Mouse (Mus musculus): ENCODE data around the gene Rpl35. TPM values are rescaled to one million over a fixed set of nuclear protein-coding genes. Genes with fewer than 3 reads are reported as not detected.

The Rpl35 gene
- polyA plus RNA-seq, 1 experiment from 2014 or later, result 487 TPM

GRCm38 (mm10) chr2:38975181-38975580 is 30.2 kb downstream of the Rpl35 start:
- no peaks in the 10 kb centered on the region for H3K36me3 ChIP-seq (replicated peaks)
- H3K4me3 ChIP-seq (replicated peaks), result no peak overlapping the region
- WGBS (ENCODE audit: insufficient replicate concordance), result 65% methylated on average over 3 of the region's 3 CpGs
- no peak overlapping the region for H3K27ac ChIP-seq (replicated peaks)
- H3K4me1 ChIP-seq (replicated peaks), result peaks cover 19% of the 10 kb centered on the region
- peaks cover 28% of the 10 kb centered on the region for H3K27me3 ChIP-seq
- no peak overlapping the region for H3K4me2 ChIP-seq
- no peaks in the 10 kb centered on the region for H3K9me3 ChIP-seq (replicated peaks)
- no peak for ATAC-seq (ENCODE audit: insufficient read depth)
- H3K9ac ChIP-seq, result no peak overlapping the region

GRCm38 (mm10) chr2:38974171-38974570 is 31.3 kb downstream of the Rpl35 start:
- H3K27ac ChIP-seq (replicated peaks), result no peak overlapping the region
- H3K4me1 ChIP-seq (replicated peaks), result peaks cover 28% of the 10 kb centered on the region
- H3K9me3 ChIP-seq (replicated peaks), result no peaks in the 10 kb centered on the region
- no peak overlapping the region for H3K4me2 ChIP-seq
- H3K36me3 ChIP-seq (replicated peaks), result no peaks in the 10 kb centered on the region
- H3K9ac ChIP-seq, result no peak overlapping the region
- H3K4me3 ChIP-seq (replicated peaks), result no peak overlapping the region
- 42% methylated on average over 2 of the region's 2 CpGs for WGBS (ENCODE audit: insufficient replicate concordance)
- H3K27me3 ChIP-seq, result peaks cover 19% of the 10 kb centered on the region
- ATAC-seq (ENCODE audit: insufficient read depth), result no peak

- Histone ChIP-seq H3K4me1 (replicated peaks) (peaks cover 32% of the 10 kb centered on the region), H3K27me3 (peaks cover 19% of the 10 kb centered on the region), H3K9me3 (replicated peaks) (no peaks in the 10 kb centered on the region), H3K4me2 (no peak overlapping the region), H3K4me3 (replicated peaks) (no peak overlapping the region), H3K27ac (replicated peaks) (no peak overlapping the region), H3K9ac (no peak overlapping the region), H3K36me3 (replicated peaks) (no peaks in the 10 kb centered on the region)
- no peak for ATAC-seq (ENCODE audit: insufficient read depth)
- 73% methylated on average over 7 of the region's 7 CpGs for WGBS (ENCODE audit: insufficient replicate concordance)
Observed at GRCm38 (mm10) chr2:38973701-38974100, 31.7 kb downstream of the Rpl35 start.

- ATAC-seq (ENCODE audit: insufficient read depth), result no peak
Observed at GRCm38 (mm10) chr2:38973223-38973622, 32.2 kb downstream of the Rpl35 start.

GRCm38 (mm10) chr2:38970057-38970456 is 35.4 kb downstream of the Rpl35 start:
- Histone ChIP-seq H3K27ac (replicated peaks) (peak overlapping the region; percentile 90), H3K4me1 (replicated peaks) (peaks cover 40% of the 10 kb centered on the region)

More at GRCm38 (mm10) chr2:38973223-38973622, 32.2 kb downstream of the Rpl35 start:
- Histone ChIP-seq H3K27me3 (peaks cover 19% of the 10 kb centered on the region), H3K36me3 (replicated peaks) (no peaks in the 10 kb centered on the region), H3K4me2 (no peak overlapping the region), H3K9ac (no peak overlapping the region), H3K4me3 (replicated peaks) (no peak overlapping the region), H3K27ac (replicated peaks) (no peak overlapping the region), H3K9me3 (replicated peaks) (no peaks in the 10 kb centered on the region), H3K4me1 (replicated peaks) (peaks cover 32% of the 10 kb centered on the region)
- 15% methylated on average over 2 of the region's 2 CpGs for WGBS (ENCODE audit: insufficient replicate concordance)

GRCm38 (mm10) chr2:38969650-38970049 is 35.8 kb downstream of the Rpl35 start:
- no peaks in the 10 kb centered on the region for H3K27me3 ChIP-seq
- H3K4me2 ChIP-seq, result peak overlapping the region; percentile 56
- H3K9ac ChIP-seq, result no peak overlapping the region
- H3K36me3 ChIP-seq (replicated peaks), result no peaks in the 10 kb centered on the region
- 41% methylated on average over 2 of the region's 2 CpGs for WGBS (ENCODE audit: insufficient replicate concordance)
- no peak overlapping the region for H3K4me3 ChIP-seq (replicated peaks)
- H3K4me1 ChIP-seq (replicated peaks), result peaks cover 40% of the 10 kb centered on the region
- no peaks in the 10 kb centered on the region for H3K9me3 ChIP-seq (replicated peaks)
- H3K27ac ChIP-seq (replicated peaks), result peak overlapping the region; percentile 90
- ATAC-seq (ENCODE audit: insufficient read depth), result peak; percentile 67

More at GRCm38 (mm10) chr2:38970057-38970456, 35.4 kb downstream of the Rpl35 start:
- Histone ChIP-seq H3K4me2 (peak overlapping the region; percentile 56), H3K9ac (no peak overlapping the region), H3K27me3 (no peaks in the 10 kb centered on the region), H3K36me3 (replicated peaks) (no peaks in the 10 kb centered on the region), H3K9me3 (replicated peaks) (no peaks in the 10 kb centered on the region), H3K4me3 (replicated peaks) (no peak overlapping the region)
- ATAC-seq (ENCODE audit: insufficient read depth), result peak; percentile 95
- 16% methylated on average over 5 of the region's 5 CpGs for WGBS (ENCODE audit: insufficient replicate concordance)

- H3K4me2 ChIP-seq, result no peak overlapping the region
- no peaks in the 10 kb centered on the region for H3K27me3 ChIP-seq
- no peak overlapping the region for H3K4me3 ChIP-seq (replicated peaks)
- no peaks in the 10 kb centered on the region for H3K36me3 ChIP-seq (replicated peaks)
- H3K9me3 ChIP-seq (replicated peaks), result no peaks in the 10 kb centered on the region
- H3K9ac ChIP-seq, result no peak overlapping the region
- no peak overlapping the region for H3K27ac ChIP-seq (replicated peaks)
- H3K4me1 ChIP-seq (replicated peaks), result peaks cover 20% of the 10 kb centered on the region
- WGBS (ENCODE audit: insufficient replicate concordance), result 41% methylated on average over 4 of the region's 4 CpGs
- ATAC-seq (ENCODE audit: insufficient read depth), result no peak
Observed at GRCm38 (mm10) chr2:38964198-38964597, 41.2 kb downstream of the Rpl35 start.

- H3K4me2 ChIP-seq, result no peak overlapping the region
- H3K27ac ChIP-seq (replicated peaks), result no peak overlapping the region
- H3K4me3 ChIP-seq (replicated peaks), result no peak overlapping the region
- no peaks in the 10 kb centered on the region for H3K36me3 ChIP-seq (replicated peaks)
- H3K9ac ChIP-seq, result no peak overlapping the region
- 56% methylated on average over 5 of the region's 5 CpGs for WGBS (ENCODE audit: insufficient replicate concordance)
- peaks cover 17% of the 10 kb centered on the region; the same call in 1 of the 2 replicates for H3K4me1 ChIP-seq (replicated peaks)
- H3K27me3 ChIP-seq, result no peaks in the 10 kb centered on the region
- no peak for ATAC-seq (ENCODE audit: insufficient read depth)
- H3K9me3 ChIP-seq (replicated peaks), result no peaks in the 10 kb centered on the region
Observed at GRCm38 (mm10) chr2:38957671-38958223, 47.7 kb downstream of the Rpl35 start.

- no peak overlapping the region for H3K27ac ChIP-seq (replicated peaks)
- no peaks in the 10 kb centered on the region for H3K27me3 ChIP-seq
- H3K4me3 ChIP-seq (replicated peaks), result no peak overlapping the region
- 43% methylated on average over 2 of the region's 2 CpGs for WGBS (ENCODE audit: insufficient replicate concordance)
- peaks cover 13% of the 10 kb centered on the region; the same call in 1 of the 2 replicates for H3K4me1 ChIP-seq (replicated peaks)
- no peak overlapping the region for H3K4me2 ChIP-seq
- no peaks in the 10 kb centered on the region for H3K9me3 ChIP-seq (replicated peaks)
- no peak for ATAC-seq (ENCODE audit: insufficient read depth)
- H3K36me3 ChIP-seq (replicated peaks), result no peaks in the 10 kb centered on the region
- H3K9ac ChIP-seq, result no peak overlapping the region
Observed at GRCm38 (mm10) chr2:38956062-38956461, 49.4 kb downstream of the Rpl35 start.

- H3K27me3 ChIP-seq, result no peaks in the 10 kb centered on the region
- H3K9me3 ChIP-seq (replicated peaks), result no peaks in the 10 kb centered on the region
- H3K27ac ChIP-seq (replicated peaks), result no peak overlapping the region
- H3K4me1 ChIP-seq (replicated peaks), result peaks cover 34% of the 10 kb centered on the region
- no peaks in the 10 kb centered on the region for H3K36me3 ChIP-seq (replicated peaks)
- WGBS (ENCODE audit: insufficient replicate concordance), result 71% methylated on average over 5 of the region's 5 CpGs
- H3K4me2 ChIP-seq, result no peak overlapping the region
- no peak overlapping the region for H3K4me3 ChIP-seq (replicated peaks)
- no peak overlapping the region for H3K9ac ChIP-seq
- ATAC-seq (ENCODE audit: insufficient read depth), result no peak
Observed at GRCm38 (mm10) chr2:38953152-38953883, 52.1 kb downstream of the Rpl35 start.

All from liver, embryonic 15.5 days (tissue).